Mouse (Mus musculus) heart, embryonic 15.5 days (tissue): Measurements from ENCODE around the gene Svop. TPM values are rescaled to one million over a fixed set of nuclear protein-coding genes. Genes with fewer than 3 reads are reported as not detected.

Experiments used
- ATAC-seq: fragments of 200-750 bp; cut with Nextera tagmentation; replicated peaks from 2 replicates; pipeline ENCODE4 v1.8.0; 2017; ENCODE audit warnings: low read depth, moderate TSS enrichment; ENCODE audit not compliant: insufficient number of reproducible peaks, insufficient read depth, low FRiP score
- H3K27ac ChIP-seq: fragments of 300-500 bp; sonication (generic); 2 replicates; pipeline ENCODE4 v1.5.1; 2015; ENCODE audit warnings: mild to moderate bottlenecking, inconsistent platforms
- H3K27me3 ChIP-seq: fragments of 300-500 bp; sonication (generic); 2 replicates; pipeline ENCODE4 v1.6.1; 2015; ENCODE audit warnings: inconsistent platforms
- H3K36me3 ChIP-seq: fragments of 300-500 bp; sonication (generic); 2 replicates; pipeline ENCODE4 v1.6.1; 2015; ENCODE audit warnings: mild to moderate bottlenecking, inconsistent platforms
- H3K4me1 ChIP-seq: fragments of 300-500 bp; sonication (generic); replicated peaks from 2 replicates; pipeline ENCODE4 v1.6.1; 2015; ENCODE audit warnings: inconsistent platforms
- H3K4me2 ChIP-seq: fragments of 300-500 bp; sonication (generic); 2 replicates; pipeline ENCODE4 v1.6.1; 2015; ENCODE audit warnings: inconsistent platforms, mild to moderate bottlenecking, moderate library complexity
- H3K4me3 ChIP-seq: fragments of 300-500 bp; sonication (generic); 2 replicates; pipeline ENCODE4 v1.5.1; 2015; ENCODE audit warnings: mild to moderate bottlenecking, inconsistent platforms
- H3K9ac ChIP-seq: fragments of 300-500 bp; sonication (generic); 2 replicates; pipeline ENCODE4 v1.6.1; 2015; ENCODE audit warnings: mild to moderate bottlenecking, inconsistent platforms
- H3K9me3 ChIP-seq: fragments of 300-500 bp; sonication (generic); replicated peaks from 2 replicates; pipeline ENCODE4 v1.6.1; 2016; ENCODE audit warnings: inconsistent platforms
- WGBS: fragments of 180-500 bp; shearing (Covaris S2); methylation state at CpG from one replicate; pipeline ENCODE4 v1.1.7; 2015; ENCODE audit warnings: mixed read lengths; 5-methylcytosine and 5-hydroxymethylcytosine counted together
- polyA plus RNA-seq: library from polyadenylated mRNA; unstranded; fragments of >200 nt; fragmentation: Nextera tagmentation; extraction: Ambion mirVana; gene quantifications from 2 replicates; pipeline ENCODE4 v1.2.1, GENCODE M21; 2015

The Svop gene
- polyA plus RNA-seq, 1 experiment from 2014 or later: not detected

- Histone ChIP-seq H3K9me3 (no peaks in the 10 kb centered on the region), H3K27ac (no peak overlapping the region), H3K4me3 (no peak overlapping the region), H3K27me3 (no peaks in the 10 kb centered on the region), H3K4me2 (no peak overlapping the region), H3K9ac (no peak overlapping the region), H3K4me1 (no peaks in the 10 kb centered on the region), H3K36me3 (no peaks in the 10 kb centered on the region)
- WGBS: 62% methylated on average over 7 of the region's 7 CpGs
- no peak for ATAC-seq
Measured at GRCm38 (mm10) chr5:114015121-114015520, 76.2 kb downstream of the Svop start.

DNA sequence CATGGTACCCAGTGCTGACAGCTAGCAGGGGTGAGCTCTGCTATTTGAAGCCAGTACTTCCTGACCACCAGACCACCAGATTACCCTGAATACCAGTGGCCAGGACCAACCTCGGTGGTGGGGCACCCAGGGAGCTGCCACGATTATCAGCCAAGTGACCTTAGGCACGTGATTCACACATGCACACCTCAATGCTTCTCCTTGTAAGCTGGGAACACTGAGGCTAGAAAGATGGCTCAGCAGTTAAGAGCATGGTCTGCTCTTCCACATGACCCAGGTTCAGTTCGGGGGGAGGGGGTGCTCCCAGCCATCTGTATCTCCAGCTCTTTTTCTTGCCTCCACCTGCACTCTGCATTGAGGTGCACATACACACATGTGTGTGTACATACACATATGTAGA is 82.3 kb downstream of the Svop start:
- no peaks in the 10 kb centered on the region for H3K4me1 ChIP-seq
- no peak for ATAC-seq
- 48% methylated on average over 4 of the region's 4 CpGs for WGBS

GRCm38 (mm10) chr5:114007753-114008453 is 83.5 kb downstream of the Svop start:
- Histone ChIP-seq H3K4me1 (no peaks in the 10 kb centered on the region), H3K27ac (no peak overlapping the region), H3K4me3 (no peak overlapping the region), H3K9ac (no peak overlapping the region), H3K36me3 (no peaks in the 10 kb centered on the region), H3K9me3 (no peaks in the 10 kb centered on the region), H3K4me2 (no peak overlapping the region), H3K27me3 (no peaks in the 10 kb centered on the region)
- 84% methylated on average over 12 of the region's 12 CpGs for WGBS
- ATAC-seq: no peak

More for the DNA sequence above, 82.3 kb downstream of the Svop start:
- Histone ChIP-seq H3K4me2 (no peak overlapping the region), H3K27ac (no peak overlapping the region), H3K9ac (no peak overlapping the region), H3K27me3 (no peaks in the 10 kb centered on the region), H3K36me3 (no peaks in the 10 kb centered on the region), H3K9me3 (no peaks in the 10 kb centered on the region), H3K4me3 (no peak overlapping the region)

- Histone ChIP-seq H3K4me3 (no peak overlapping the region), H3K36me3 (no peaks in the 10 kb centered on the region), H3K9me3 (no peaks in the 10 kb centered on the region), H3K4me1 (no peaks in the 10 kb centered on the region), H3K27me3 (no peaks in the 10 kb centered on the region), H3K9ac (no peak overlapping the region), H3K4me2 (no peak overlapping the region), H3K27ac (no peak overlapping the region)
- ATAC-seq: no peak
- 63% methylated on average over 4 of the region's 4 CpGs for WGBS
Measured at GRCm38 (mm10) chr5:114006974-114007373, 84.4 kb downstream of the Svop start.

DNA sequence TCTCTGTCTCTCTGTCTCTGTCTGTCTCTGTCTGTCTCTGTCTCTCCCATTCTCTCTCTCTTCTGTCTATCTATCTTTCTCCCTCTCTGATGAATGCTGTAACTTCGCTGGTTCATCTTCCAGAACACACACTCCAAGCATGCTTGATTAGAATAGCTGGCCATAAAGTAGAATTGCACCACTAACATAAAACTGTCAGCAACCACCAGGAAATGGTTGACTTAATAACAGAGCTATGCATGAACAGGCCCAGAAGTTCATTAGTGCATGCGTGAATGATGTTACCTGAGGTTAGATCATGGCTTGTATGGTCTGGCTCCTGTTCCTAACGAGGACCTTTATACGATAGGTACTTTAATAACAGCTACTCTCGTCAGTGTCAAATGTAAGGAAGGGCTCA is 86.3 kb downstream of the Svop start:
- H3K4me1 ChIP-seq: no peaks in the 10 kb centered on the region
- H3K27ac ChIP-seq: no peak overlapping the region
- H3K4me3 ChIP-seq: no peak overlapping the region
- no peak overlapping the region for H3K4me2 ChIP-seq
- H3K9me3 ChIP-seq: no peaks in the 10 kb centered on the region
- WGBS: 78% methylated on average over 5 of the region's 5 CpGs
- H3K27me3 ChIP-seq: no peaks in the 10 kb centered on the region
- H3K9ac ChIP-seq: no peak overlapping the region
- no peaks in the 10 kb centered on the region for H3K36me3 ChIP-seq
- no peak for ATAC-seq

DNA sequence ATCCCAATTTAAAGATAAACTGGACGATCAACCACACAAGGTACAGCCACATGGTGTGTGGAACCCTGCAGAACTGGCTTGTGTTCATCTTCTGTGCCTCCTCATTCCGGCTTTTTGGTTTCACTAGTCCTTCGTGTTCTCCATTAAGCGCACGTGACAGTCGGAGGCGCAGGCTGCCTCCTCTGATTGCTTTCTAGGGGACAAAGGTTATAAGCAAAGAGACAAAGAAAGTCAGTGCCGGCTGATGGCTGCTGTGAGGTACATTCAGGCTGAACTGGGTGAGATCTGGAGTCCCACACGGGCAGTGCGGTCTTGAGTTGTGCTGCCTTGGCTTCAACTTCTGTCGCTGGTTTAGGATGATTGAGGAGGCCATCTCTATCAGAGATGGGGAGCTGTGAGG is 86.8 kb downstream of the Svop start:
- H3K36me3 ChIP-seq: no peaks in the 10 kb centered on the region
- H3K4me3 ChIP-seq: no peak overlapping the region
- no peak for ATAC-seq
- H3K9me3 ChIP-seq: no peaks in the 10 kb centered on the region
- H3K27me3 ChIP-seq: no peaks in the 10 kb centered on the region
- H3K4me2 ChIP-seq: no peak overlapping the region
- H3K9ac ChIP-seq: no peak overlapping the region
- WGBS: 77% methylated on average over 11 of the region's 11 CpGs
- no peaks in the 10 kb centered on the region for H3K4me1 ChIP-seq
- H3K27ac ChIP-seq: no peak overlapping the region

DNA sequence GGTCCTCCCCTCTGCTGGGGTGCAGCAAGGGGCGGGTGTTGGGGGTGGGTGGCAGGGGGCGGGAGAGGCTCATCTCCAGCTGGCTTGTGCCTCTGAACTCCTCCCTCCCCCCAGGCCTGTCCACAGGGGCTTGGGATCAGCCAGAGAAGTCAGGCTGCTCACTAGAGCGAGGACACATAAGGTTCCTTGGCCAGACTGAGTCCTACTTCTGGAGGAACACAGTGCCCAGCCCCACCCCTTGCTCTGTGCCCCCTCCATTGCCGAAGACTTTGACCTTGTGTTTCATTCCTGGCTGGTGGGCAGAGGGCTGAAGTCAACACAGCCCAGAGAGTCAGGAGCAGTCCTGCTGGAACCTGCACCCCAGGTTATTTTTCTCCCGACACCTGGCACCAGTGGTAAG is 87.8 kb downstream of the Svop start, which contains the start of gene Dao:
Gene Dao, plus strand, starts transcription at position 162 of the 400 bp plus-strand sequence.
- Histone ChIP-seq H3K9ac (no peak within 1 kb of the TSS), H3K4me3 (no peak within 1 kb of the TSS), H3K27me3 (no peaks in the 10 kb centered on the region), H3K27ac (no peak within 1 kb of the TSS), H3K36me3 (no peaks in the 10 kb centered on the region), H3K4me2 (no peak within 1 kb of the TSS), H3K4me1 (no peaks in the 10 kb centered on the region), H3K9me3 (no peaks in the 10 kb centered on the region)
- WGBS: 60% methylated on average over 4 of the region's 5 CpGs
- no peak for ATAC-seq

DNA sequence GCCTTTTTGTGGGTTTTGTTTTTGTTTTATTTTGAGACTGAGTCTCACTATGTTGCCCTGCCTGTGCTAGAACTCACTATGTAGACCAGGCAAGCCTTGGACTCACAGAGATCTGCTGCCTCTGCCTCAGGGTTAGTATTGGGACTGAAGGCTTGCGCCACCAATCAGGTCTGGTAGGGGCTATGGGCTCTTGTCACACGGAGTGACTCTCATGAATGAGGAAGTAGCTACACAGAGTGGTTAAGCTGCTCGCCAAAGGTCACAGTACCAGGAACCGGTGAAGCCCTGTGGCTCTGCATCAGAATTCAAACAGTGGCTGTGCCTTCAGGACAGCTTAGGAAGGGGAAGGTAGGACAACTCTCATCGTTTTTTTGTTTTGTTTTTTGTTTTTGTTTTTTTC is 92.0 kb downstream of the Svop start:
- H3K27ac ChIP-seq: no peak overlapping the region
- no peaks in the 10 kb centered on the region for H3K36me3 ChIP-seq
- no peaks in the 10 kb centered on the region for H3K27me3 ChIP-seq
- H3K4me2 ChIP-seq: no peak overlapping the region
- H3K4me3 ChIP-seq: no peak overlapping the region
- WGBS: 56% methylated on average over 5 of the region's 5 CpGs
- H3K9ac ChIP-seq: no peak overlapping the region
- ATAC-seq: no peak
- no peaks in the 10 kb centered on the region for H3K9me3 ChIP-seq
- peaks cover 9% of the 10 kb centered on the region; the same call in 1 of the 2 replicates for H3K4me1 ChIP-seq

GRCm38 (mm10) chr5:113996458-113996857 is 94.9 kb downstream of the Svop start:
- Histone ChIP-seq H3K9me3 (no peaks in the 10 kb centered on the region), H3K4me3 (no peak overlapping the region), H3K4me2 (no peak overlapping the region), H3K9ac (no peak overlapping the region), H3K4me1 (peaks cover 28% of the 10 kb centered on the region), H3K27me3 (no peaks in the 10 kb centered on the region), H3K36me3 (no peaks in the 10 kb centered on the region), H3K27ac (no peak overlapping the region)
- 33% methylated on average over 2 of the region's 2 CpGs for WGBS
- no peak for ATAC-seq

GRCm38 (mm10) chr5:113993487-113994465 is 97.6 kb downstream of the Svop start, which contains the start of gene Ssh1:
TSS of gene Ssh1 (minus strand) at chr5:113993894.
- Histone ChIP-seq H3K27me3 (no peaks in the 10 kb centered on the region), H3K9ac (peak within 1 kb of the TSS; percentile 87), H3K9me3 (no peaks in the 10 kb centered on the region), H3K4me1 (peaks cover 46% of the 10 kb centered on the region), H3K27ac (peak within 1 kb of the TSS; percentile 93), H3K4me3 (peak within 1 kb of the TSS; percentile 89), H3K4me2 (peak within 1 kb of the TSS; percentile 84), H3K36me3 (peaks cover 6% of the 10 kb centered on the region; the same call in 1 of the 2 replicates)
- under 1% methylated on average over 76 of the region's 83 CpGs for WGBS
- ATAC-seq: peak; percentile 84

DNA sequence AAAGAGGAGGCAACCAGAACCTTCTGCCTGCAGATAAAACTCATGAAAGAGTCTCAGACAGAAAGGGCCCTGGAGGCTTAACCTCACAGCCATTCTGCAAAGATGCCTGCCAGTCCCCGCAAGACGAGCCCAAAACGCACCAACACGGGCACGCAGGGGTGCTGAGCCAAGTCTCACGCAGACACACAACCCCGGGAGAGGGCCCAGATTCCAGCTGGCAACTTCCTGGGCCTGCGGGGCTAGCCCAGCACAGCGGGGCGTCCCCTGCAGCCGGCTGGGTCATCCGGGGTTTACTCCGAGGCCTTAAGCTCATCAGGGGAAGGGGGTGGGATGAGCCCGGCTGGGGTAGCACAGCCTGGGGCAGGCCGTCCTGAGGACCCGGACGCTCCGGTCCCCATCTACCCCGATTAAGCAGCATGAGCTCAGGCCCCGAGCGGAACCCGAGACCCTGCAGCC is 98.3 kb downstream of the Svop start:
- Histone ChIP-seq H3K4me1 (peaks cover 46% of the 10 kb centered on the region), H3K4me2 (peak overlapping the region; percentile 84), H3K9ac (peak overlapping the region; percentile 87), H3K27me3 (no peaks in the 10 kb centered on the region), H3K9me3 (no peaks in the 10 kb centered on the region), H3K36me3 (peaks cover 8% of the 10 kb centered on the region; the same call in 1 of the 2 replicates), H3K27ac (peak overlapping the region; percentile 93), H3K4me3 (peak overlapping the region; percentile 89)
- ATAC-seq: peak; percentile 53
- WGBS: 0% methylated on average over 22 of the region's 22 CpGs
